Mouse (Mus musculus) inflammation-experienced regulatory T-cells, adult 6 months (primary cell): ENCODE data around the gene Gm48551. TPM values are rescaled to one million over a fixed set of nuclear protein-coding genes. Genes with fewer than 3 reads are reported as not detected.

Source experiments
- ATAC-seq: one replicate; pipeline ENCODE4 v1.8.0; 2017
- polyA plus RNA-seq, 3 experiments: library from polyadenylated mRNA; unstranded; fragments of 100-300 nt; shearing (Covaris generic); gene quantifications; one replicate each; pipeline ENCODE4 v1.2.1; 2017

Gene Gm48551
- polyA plus RNA-seq, 3 experiments from 2014 or later: 0.60 to 1.9 (median 1.1) TPM

GRCm38 (mm10) chr10:81430831-81431525, 46.7 kb downstream of the Gm48551 start:
- ATAC-seq: no peak

GRCm38 (mm10) chr10:81431526-81432168, 47.4 kb downstream of the Gm48551 start:
- no peak for ATAC-seq

- ATAC-seq: peak; percentile 7
These were observed 48.1 kb downstream of the Gm48551 start for GRCm38 (mm10) chr10:81432169-81432867.

- peak; percentile 87 for ATAC-seq
These were observed 48.6 kb downstream of the Gm48551 start for GRCm38 (mm10) chr10:81432868-81433262.

- ATAC-seq: peak; percentile 60
These were observed 49.4 kb downstream of the Gm48551 start for GRCm38 (mm10) chr10:81433541-81434289.

GRCm38 (mm10) chr10:81434361-81435263, 50.3 kb downstream of the Gm48551 start:
- no peak for ATAC-seq

- ATAC-seq: no peak
These were observed 51.2 kb downstream of the Gm48551 start for GRCm38 (mm10) chr10:81435436-81435835.

GRCm38 (mm10) chr10:81441019-81441418, 56.8 kb downstream of the Gm48551 start:
- ATAC-seq: peak; percentile 69

Other genes starting within 250 kb of the Gm48551 start
- 10 to 100 TPM in 1 of 3 experiments, 1 to 10 TPM in 2; 8.5 to 10.8 (median 9.3) TPM for gene Zbtb7a, start 249.2 kb upstream of the Gm48551 start, polyA plus RNA-seq
- 10 to 100 TPM; 15.4 to 21.5 (median 17.1) TPM for gene Pias4, start 216.5 kb upstream of the Gm48551 start, polyA plus RNA-seq
- 1,000 to 10,000 TPM in 1 of 3 experiments, 100 to 1,000 TPM in 2; 925 to 1,158 (median 972) TPM for gene Eef2, start 207.8 kb upstream of the Gm48551 start, polyA plus RNA-seq
- 1 to 10 TPM; 3.1 to 5.4 (median 3.6) TPM for gene Dapk3, start 201.5 kb upstream of the Gm48551 start, polyA plus RNA-seq
- gene 4930442H23Rik, start 200.6 kb upstream of the Gm48551 start, polyA plus RNA-seq: not detected
- gene Nmrk2, start 182.4 kb upstream of the Gm48551 start, polyA plus RNA-seq: under 1 TPM in 2 of 3 experiments, not detected in 1; 0.17 to 0.28 TPM
- 10 to 100 TPM in 1 of 3 experiments, 1 to 10 TPM in 2; 4.8 to 12.6 (median 5.1) TPM for gene Atcay, start 153.6 kb upstream of the Gm48551 start, polyA plus RNA-seq
- gene Zfr2, start 151.3 kb upstream of the Gm48551 start, polyA plus RNA-seq: 1 to 10 TPM in 1 of 3 experiments, under 1 TPM in 2; 0.20 to 1.0 (median 0.37) TPM
- 10 to 100 TPM; 30.1 to 68.1 (median 64.4) TPM for gene Matk, start 131.5 kb upstream of the Gm48551 start, polyA plus RNA-seq
- gene Mrpl54, start 117.5 kb upstream of the Gm48551 start, polyA plus RNA-seq: 100 to 1,000 TPM; 111 to 148 (median 127) TPM
- 10 to 100 TPM in 2 of 3 experiments, 1 to 10 TPM in 1; 9.9 to 12.4 (median 12.3) TPM for gene Apba3, start 117.5 kb upstream of the Gm48551 start, polyA plus RNA-seq
- 1 to 10 TPM; 1.7 to 3.2 (median 1.9) TPM for gene Tjp3, start 92.9 kb upstream of the Gm48551 start, polyA plus RNA-seq
- 10 to 100 TPM; 10.7 to 15.9 (median 14.4) TPM for gene Pip5k1c, start 91.5 kb upstream of the Gm48551 start, polyA plus RNA-seq
- gene Cactin, start 63.4 kb upstream of the Gm48551 start, polyA plus RNA-seq: 1 to 10 TPM; 2.9 to 6.5 (median 4.1) TPM
- 10 to 100 TPM in 2 of 3 experiments, 1 to 10 TPM in 1; 10.0 to 21.7 (median 17.0) TPM for gene Tbxa2r, start 55.7 kb upstream of the Gm48551 start, polyA plus RNA-seq
- gene Gipc3, start 41.2 kb upstream of the Gm48551 start, polyA plus RNA-seq: under 1 TPM in 1 of 3 experiments, not detected in 2; 0.12 TPM
- gene Hmg20b, start 34.0 kb upstream of the Gm48551 start, polyA plus RNA-seq: 10 to 100 TPM; 17.1 to 20.4 (median 17.8) TPM
- 1 to 10 TPM; 1.6 to 2.1 (median 1.9) TPM for gene Mfsd12, start 27.0 kb upstream of the Gm48551 start, polyA plus RNA-seq
- 1 to 10 TPM in 1 of 3 experiments, under 1 TPM in 2; 0.26 to 1.7 (median 0.96) TPM for gene 4930404N11Rik, start 18.6 kb upstream of the Gm48551 start, polyA plus RNA-seq
- gene Fzr1, start 6.0 kb upstream of the Gm48551 start, polyA plus RNA-seq: 10 to 100 TPM; 10.7 to 27.1 (median 13.4) TPM
- gene Dohh, start within 50 bp of the Gm48551 start, polyA plus RNA-seq: 10 to 100 TPM in 2 of 3 experiments, 1 to 10 TPM in 1; 9.2 to 17.9 (median 10.9) TPM
- gene Gm48552, start 4.5 kb downstream of the Gm48551 start, polyA plus RNA-seq: 1 to 10 TPM in 1 of 3 experiments, not detected in 2; 3.1 TPM
- gene Smim24, start 8.6 kb downstream of the Gm48551 start, polyA plus RNA-seq: 10 to 100 TPM in 1 of 3 experiments, 1 to 10 TPM in 2; 4.4 to 10.7 (median 9.8) TPM
- 10 to 100 TPM; 13.8 to 17.2 (median 15.0) TPM for gene Nfic, start 71.2 kb downstream of the Gm48551 start, polyA plus RNA-seq
- gene Celf5, start 98.2 kb downstream of the Gm48551 start, polyA plus RNA-seq: 1 to 10 TPM; 1.1 to 1.4 (median 1.2) TPM
- gene Ncln, start 111.9 kb downstream of the Gm48551 start, polyA plus RNA-seq: 10 to 100 TPM; 34.3 to 41.1 (median 36.9) TPM
- 10 to 100 TPM; 49.1 to 93.2 (median 50.3) TPM for gene S1pr4, start 115.7 kb downstream of the Gm48551 start, polyA plus RNA-seq
- 100 to 1,000 TPM in 1 of 3 experiments, 10 to 100 TPM in 2; 23.1 to 102 (median 24.3) TPM for gene Gna15, start 139.8 kb downstream of the Gm48551 start, polyA plus RNA-seq
- 10 to 100 TPM; 26.5 to 29.4 (median 28.7) TPM for gene Gna11, start 160.7 kb downstream of the Gm48551 start, polyA plus RNA-seq
- gene Aes, start 175.0 kb downstream of the Gm48551 start, polyA plus RNA-seq: 100 to 1,000 TPM in 2 of 3 experiments, 10 to 100 TPM in 1; 82.5 to 118 (median 109) TPM
- 1 to 10 TPM in 2 of 3 experiments, not detected in 1; 1.4 TPM for gene Tle2, start 190.1 kb downstream of the Gm48551 start, polyA plus RNA-seq
- 1 to 10 TPM in 2 of 3 experiments, under 1 TPM in 1; 0.99 to 1.9 (median 1.7) TPM for gene Tle6, start 216.6 kb downstream of the Gm48551 start, polyA plus RNA-seq
- 1 to 10 TPM in 2 of 3 experiments, under 1 TPM in 1; 0.69 to 5.2 (median 4.1) TPM for gene BC025920, start 221.8 kb downstream of the Gm48551 start, polyA plus RNA-seq
- gene Sirt6, start 243.3 kb downstream of the Gm48551 start, polyA plus RNA-seq: 10 to 100 TPM; 23.3 to 26.7 (median 24.3) TPM
- 1 to 10 TPM in 1 of 3 experiments, under 1 TPM in 2; 0.72 to 1.3 (median 0.90) TPM for gene Ankrd24, start 244.1 kb downstream of the Gm48551 start, polyA plus RNA-seq